Mouse (Mus musculus): ENCODE data around the gene Hic1. TPM values are rescaled to one million over a fixed set of nuclear protein-coding genes. Genes with fewer than 3 reads are reported as not detected.

The Hic1 gene
- polyA plus RNA-seq, 1 experiment from 2014 or later: 9.9 TPM

DNA sequence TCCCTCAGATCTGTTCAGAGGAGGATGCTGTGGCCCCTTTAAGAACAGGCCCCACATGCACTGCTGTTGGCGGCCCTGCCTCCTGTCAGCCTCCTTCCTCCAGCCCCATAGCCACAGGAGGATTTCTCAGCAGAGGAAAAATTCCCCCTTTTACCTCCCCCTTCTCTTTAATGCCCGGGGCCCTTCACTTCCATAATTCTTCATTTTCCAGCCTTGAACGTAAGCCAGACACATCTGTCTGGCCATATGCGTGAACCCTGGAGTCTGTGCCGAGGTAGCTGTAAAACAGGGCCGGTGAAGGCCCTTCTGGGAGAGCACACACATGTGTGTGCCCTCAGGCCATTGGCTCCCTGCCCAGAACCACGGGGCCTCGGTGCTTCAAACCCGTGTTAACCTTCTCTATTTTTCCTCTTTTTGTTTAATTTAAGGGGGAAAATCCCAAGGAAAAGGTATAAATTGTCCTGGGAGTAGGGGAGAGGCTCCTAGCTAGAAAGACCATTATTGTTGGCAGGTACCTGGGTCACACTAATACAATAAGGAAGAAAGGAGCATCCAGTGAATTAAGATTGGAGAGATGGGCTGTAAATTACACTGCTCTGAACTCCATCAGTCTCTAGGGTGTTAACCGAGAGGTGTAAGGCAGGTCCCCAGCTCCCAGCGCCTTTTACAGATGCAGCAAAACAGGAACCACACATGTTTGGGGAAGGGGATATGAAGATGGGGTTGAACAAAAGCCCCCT lies 22.0 kb downstream of the Hic1 start:
- H3K9me3 ChIP-seq (ENCODE audit: low read length): no peaks in the 10 kb centered on the region
- no peak overlapping the region for H3K4me2 ChIP-seq (replicated peaks; ENCODE audit: low read depth, low read length)
- TF ChIP-seq EP300 (IDR thresholded peaks at IDR 0.05) (no peak), CTCF (IDR thresholded peaks at IDR 0.05) (no peak)
- ATAC-seq (no peak), DNase-seq (ENCODE audit: low spot score) (peak; percentile 23)
- H3K4me3 ChIP-seq (ENCODE audit: low read depth, low read length): no peak overlapping the region
- 24% methylated on average over 11 of the region's 11 CpGs for WGBS
- H3K27ac ChIP-seq (ENCODE audit: low read length): peak overlapping the region; percentile 55; the same call in 1 of the 2 replicates
- H3K36me3 ChIP-seq (ENCODE audit: insufficient read depth, low read length): 0 out of 2 replicates have a peak, but pooled peaks cover 4% of the 10 kb centered on the region
- no peaks in the 10 kb centered on the region for H3K27me3 ChIP-seq (replicated peaks; ENCODE audit: insufficient read depth, low read length)
- H3K9ac ChIP-seq (replicated peaks; ENCODE audit: low read depth): 0 out of 2 replicates have a peak overlapping the region, but pooled peaks have one; percentile 3
- H3K4me1 ChIP-seq (ENCODE audit: insufficient read depth, low read depth, low read length): peaks cover 7% of the 10 kb centered on the region; the same call in 1 of the 2 replicates

- Histone ChIP-seq H3K9me3 (ENCODE audit: low read length) (no peaks in the 10 kb centered on the region), H3K36me3 (ENCODE audit: insufficient read depth, low read length) (0 out of 2 replicates have a peak, but pooled peaks cover 4% of the 10 kb centered on the region), H3K9ac (replicated peaks; ENCODE audit: low read depth) (no peak overlapping the region), H3K4me1 (ENCODE audit: insufficient read depth, low read depth, low read length) (peaks cover 7% of the 10 kb centered on the region; the same call in 1 of the 2 replicates), H3K4me2 (replicated peaks; ENCODE audit: low read depth, low read length) (no peak overlapping the region), H3K27ac (ENCODE audit: low read length) (no peak overlapping the region), H3K27me3 (replicated peaks; ENCODE audit: insufficient read depth, low read length) (no peaks in the 10 kb centered on the region), H3K4me3 (ENCODE audit: low read depth, low read length) (no peak overlapping the region)
- DNase-seq (ENCODE audit: low spot score) (no peak), ATAC-seq (no peak)
- 65% methylated on average over 2 of the region's 2 CpGs for WGBS
- TF ChIP-seq CTCF (IDR thresholded peaks at IDR 0.05): no peak
- TF ChIP-seq EP300 (IDR thresholded peaks at IDR 0.05): no peak
These were observed 23.5 kb downstream of the Hic1 start for GRCm38 (mm10) chr11:75145841-75146240.

- 74% methylated on average over 4 of the region's 4 CpGs for WGBS
- TF ChIP-seq EP300 (IDR thresholded peaks at IDR 0.05) (no peak), CTCF (IDR thresholded peaks at IDR 0.05) (no peak)
- DNase-seq (ENCODE audit: low spot score) (peak; percentile 15), ATAC-seq (no peak)
- 0 out of 2 replicates have a peak, but pooled peaks cover 4% of the 10 kb centered on the region for H3K36me3 ChIP-seq (ENCODE audit: insufficient read depth, low read length)
- H3K4me3 ChIP-seq (ENCODE audit: low read depth, low read length): no peak overlapping the region
- H3K4me2 ChIP-seq (replicated peaks; ENCODE audit: low read depth, low read length): no peak overlapping the region
- no peaks in the 10 kb centered on the region for H3K9me3 ChIP-seq (ENCODE audit: low read length)
- H3K27ac ChIP-seq (ENCODE audit: low read length): no peak overlapping the region
- no peaks in the 10 kb centered on the region for H3K27me3 ChIP-seq (replicated peaks; ENCODE audit: insufficient read depth, low read length)
- no peak overlapping the region for H3K9ac ChIP-seq (replicated peaks; ENCODE audit: low read depth)
- H3K4me1 ChIP-seq (ENCODE audit: insufficient read depth, low read depth, low read length): peaks cover 24% of the 10 kb centered on the region; the same call in 1 of the 2 replicates
These were observed 26.6 kb downstream of the Hic1 start for GRCm38 (mm10) chr11:75142749-75143148.

DNA sequence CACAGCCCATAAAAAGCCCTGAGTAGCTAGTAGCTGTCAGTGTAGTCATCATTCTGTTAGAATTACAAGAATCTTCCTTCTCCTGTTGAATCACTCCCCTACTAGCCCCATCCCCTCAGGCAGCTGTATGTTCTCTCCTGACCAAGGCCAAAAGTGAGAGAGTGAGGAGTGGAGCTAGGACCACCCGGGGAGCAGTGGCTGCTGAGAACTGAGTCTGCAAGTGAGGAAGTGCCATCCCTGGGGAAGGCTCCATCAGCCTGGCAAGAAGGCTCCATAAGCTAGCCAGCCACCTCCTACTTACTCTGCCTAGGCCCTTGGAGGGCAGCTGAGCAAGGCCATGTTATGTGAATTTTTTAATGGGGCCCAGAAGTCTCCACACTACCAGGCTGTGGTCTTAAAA lies 27.4 kb downstream of the Hic1 start:
- ATAC-seq: peak; percentile 11; the same call in 1 of the 2 replicates
- Histone ChIP-seq H3K27ac (ENCODE audit: low read length) (peak overlapping the region; percentile 33; the same call in 1 of the 2 replicates), H3K4me1 (ENCODE audit: insufficient read depth, low read depth, low read length) (peaks cover 19% of the 10 kb centered on the region; the same call in 1 of the 2 replicates)

DNA sequence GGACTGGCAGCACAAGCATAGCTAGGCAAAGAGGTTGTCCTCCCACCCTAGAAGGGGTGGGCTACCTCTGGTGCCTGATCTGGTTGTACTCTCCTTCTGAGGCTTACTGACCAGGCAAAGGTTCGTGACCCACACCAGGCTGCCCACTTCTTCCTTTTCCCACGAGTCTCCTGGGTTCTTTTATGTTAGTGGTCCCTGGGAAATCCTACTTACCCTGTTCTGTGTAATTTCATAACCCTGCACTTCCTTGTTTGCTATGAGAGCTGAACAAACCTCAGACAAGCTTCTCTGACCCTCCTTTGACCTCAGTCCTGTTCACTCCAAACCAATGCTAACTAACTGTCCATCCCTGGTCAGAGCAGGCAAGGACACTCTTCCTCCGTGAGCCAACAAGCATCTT lies 28.3 kb downstream of the Hic1 start:
- H3K4me2 ChIP-seq (replicated peaks; ENCODE audit: low read depth, low read length): no peak overlapping the region
- TF ChIP-seq CTCF (IDR thresholded peaks at IDR 0.05): no peak
- TF ChIP-seq EP300 (IDR thresholded peaks at IDR 0.05): no peak
- H3K4me3 ChIP-seq (ENCODE audit: low read depth, low read length): no peak overlapping the region
- 0 out of 2 replicates have a peak, but pooled peaks cover 4% of the 10 kb centered on the region for H3K36me3 ChIP-seq (ENCODE audit: insufficient read depth, low read length)
- H3K9ac ChIP-seq (replicated peaks; ENCODE audit: low read depth): no peak overlapping the region
- peaks cover 16% of the 10 kb centered on the region; the same call in 1 of the 2 replicates for H3K4me1 ChIP-seq (ENCODE audit: insufficient read depth, low read depth, low read length)
- no peak for ATAC-seq
- no peak overlapping the region for H3K27ac ChIP-seq (ENCODE audit: low read length)
- 52% methylated on average over 3 of the region's 3 CpGs for WGBS
- peak; percentile 41 for DNase-seq (ENCODE audit: low spot score)
- no peaks in the 10 kb centered on the region for H3K9me3 ChIP-seq (ENCODE audit: low read length)
- H3K27me3 ChIP-seq (replicated peaks; ENCODE audit: insufficient read depth, low read length): no peaks in the 10 kb centered on the region

More for the DNA sequence above, 27.4 kb downstream of the Hic1 start:
- H3K4me3 ChIP-seq (ENCODE audit: low read depth, low read length): no peak overlapping the region
- DNase-seq (ENCODE audit: low spot score): peak; percentile 63
- no peaks in the 10 kb centered on the region for H3K27me3 ChIP-seq (replicated peaks; ENCODE audit: insufficient read depth, low read length)
- 0 out of 2 replicates have a peak, but pooled peaks cover 4% of the 10 kb centered on the region for H3K36me3 ChIP-seq (ENCODE audit: insufficient read depth, low read length)
- no peak overlapping the region for H3K4me2 ChIP-seq (replicated peaks; ENCODE audit: low read depth, low read length)
- 32% methylated on average over 1 of the region's 1 CpGs for WGBS
- H3K9me3 ChIP-seq (ENCODE audit: low read length): no peaks in the 10 kb centered on the region
- no peak for TF ChIP-seq CTCF (IDR thresholded peaks at IDR 0.05)
- no peak for TF ChIP-seq EP300 (IDR thresholded peaks at IDR 0.05)
- H3K9ac ChIP-seq (replicated peaks; ENCODE audit: low read depth): no peak overlapping the region

- no peaks in the 10 kb centered on the region for H3K27me3 ChIP-seq (replicated peaks; ENCODE audit: insufficient read depth, low read length)
- peaks cover 16% of the 10 kb centered on the region; the same call in 1 of the 2 replicates for H3K4me1 ChIP-seq (ENCODE audit: insufficient read depth, low read depth, low read length)
- H3K4me3 ChIP-seq (ENCODE audit: low read depth, low read length): no peak overlapping the region
- DNase-seq (ENCODE audit: low spot score): peak; percentile 32
- H3K9me3 ChIP-seq (ENCODE audit: low read length): no peaks in the 10 kb centered on the region
- no peak for TF ChIP-seq CTCF (IDR thresholded peaks at IDR 0.05)
- no peak for TF ChIP-seq EP300 (IDR thresholded peaks at IDR 0.05)
- no peak overlapping the region for H3K9ac ChIP-seq (replicated peaks; ENCODE audit: low read depth)
- H3K27ac ChIP-seq (ENCODE audit: low read length): peak overlapping the region; percentile 77; the same call in 1 of the 2 replicates
- H3K4me2 ChIP-seq (replicated peaks; ENCODE audit: low read depth, low read length): no peak overlapping the region
- 47% methylated on average over 5 of the region's 5 CpGs for whole genome bisulfite sequencing
- ATAC-seq: peak; percentile 22
- H3K36me3 ChIP-seq (ENCODE audit: insufficient read depth, low read length): 0 out of 2 replicates have a peak, but pooled peaks cover 4% of the 10 kb centered on the region
These were observed 28.9 kb downstream of the Hic1 start for GRCm38 (mm10) chr11:75140431-75140830.
